Comparison of ENCODE assay signal across 18 mouse cellular contexts in genomic region chr3:70807170-70807569, GRCm38 (mm10).
DNase-seq lines count a peak whose midpoint lies in the region; ATAC-seq and TF ChIP-seq lines count a peak whose summit lies in the region.
"Had no signal": no experiment of that assay in that cellular context is flagged by ENCODE, and none has a peak within 500 bp of the region (broad histone marks: within the 10 kb centered on the region; RNA-seq: fewer than 3 reads in every experiment).

No protein-coding gene starts in this region.

- H3K4me1 ChIP-seq in bone marrow macrophage, adult 2 months (ENCODE audit: control insufficient read depth, insufficient read depth, low read length): peaks cover 12% of the 10 kb centered on the region
- H3K4me1 ChIP-seq in heart, embryonic 16.5 days (ENCODE audit: control insufficient read depth, insufficient read depth, low read length): no peaks in the 10 kb centered on the region
- no peaks in the 10 kb centered on the region for H3K4me1 ChIP-seq in midbrain, embryonic 11.5 days (ENCODE audit: control insufficient read depth, insufficient read depth, low read length)
- H3K4me1 ChIP-seq: forebrain, embryonic 10.5 days; heart, embryonic 15.5 days; kidney, embryonic 15.5 days; midbrain, embryonic 12.5 days had no signal

- peak overlapping the region; percentile 5; the same call in 1 of the 2 replicates for H3K4me3 ChIP-seq in bone marrow macrophage, adult 2 months (ENCODE audit: insufficient read depth, low read length)
- no peak overlapping the region for H3K4me3 ChIP-seq in heart, embryonic 16.5 days (ENCODE audit: low read length)
- no peak overlapping the region for H3K4me3 ChIP-seq in midbrain, embryonic 11.5 days (ENCODE audit: low read depth, low read length)
- H3K4me3 ChIP-seq: forebrain, embryonic 10.5 days; heart, embryonic 15.5 days; kidney, embryonic 15.5 days; left cerebral cortex, adult 2 months; midbrain, embryonic 12.5 days had no signal

- DNase-seq in embryo, embryonic 11 days: peak; percentile 15
- DNase-seq in embryo, embryonic 9.5 days (ENCODE audit: extremely low spot score): no peak
- peak; percentile 64 for DNase-seq in 3134 (ENCODE audit: extremely low read depth, insufficient read length, low spot score)
- DNase-seq in urinary bladder, postnatal 14 days (ENCODE audit: low spot score): no peak
- DNase-seq in retina, embryonic 14.5 days (ENCODE audit: low spot score): no peak
- no peak for DNase-seq in midbrain, embryonic 11.5 days (ENCODE audit: low spot score, missing footprints)
- DNase-seq: B cell, adult 2 months; cerebellum, adult 18-20 months; lung, adult 18-20 months had no signal

- no peak overlapping the region for H3K27ac ChIP-seq in bone marrow macrophage, adult 2 months (ENCODE audit: insufficient read depth, low read depth, low read length)
- H3K27ac ChIP-seq in heart, embryonic 16.5 days (ENCODE audit: low read length): no peak overlapping the region
- H3K27ac ChIP-seq in midbrain, embryonic 11.5 days (ENCODE audit: low read depth, low read length): no peak overlapping the region
- H3K27ac ChIP-seq: forebrain, embryonic 10.5 days; heart, embryonic 15.5 days; kidney, embryonic 15.5 days; left cerebral cortex, adult 2 months; midbrain, embryonic 12.5 days had no signal

- no peak for TF ChIP-seq CTCF in bone marrow macrophage, adult 2 months (IDR thresholded peaks at IDR 0.05; ENCODE audit: low read depth, low read length)

- ATAC-seq in heart, embryonic 16.5 days (replicated peaks; ENCODE audit: extremely low read depth, insufficient read depth, low FRiP score): no peak
- ATAC-seq in midbrain, embryonic 11.5 days (ENCODE audit: low FRiP score): no peak
- ATAC-seq: inflammation-experienced regulatory T-cells, adult 6 months had no signal

- no peaks in the 10 kb centered on the region for H3K27me3 ChIP-seq in heart, embryonic 16.5 days (ENCODE audit: control insufficient read depth, insufficient read depth, low read length)
- H3K27me3 ChIP-seq in midbrain, embryonic 11.5 days (ENCODE audit: control insufficient read depth, insufficient read depth, low read length): no peaks in the 10 kb centered on the region
- H3K27me3 ChIP-seq: heart, embryonic 15.5 days; kidney, embryonic 15.5 days; midbrain, embryonic 12.5 days had no signal

- no peak for TF ChIP-seq POLR2A in bone marrow macrophage, adult 2 months (IDR thresholded peaks at IDR 0.05; ENCODE audit: borderline replicate concordance, low read depth, low read length)

- WGBS in heart, embryonic 16.5 days: 45% methylated on average over 3 of the region's 3 CpGs
- WGBS in midbrain, embryonic 11.5 days: 73% methylated on average over 3 of the region's 3 CpGs

- H3K9ac ChIP-seq in heart, embryonic 16.5 days (ENCODE audit: low read length): no peak overlapping the region
- H3K9ac ChIP-seq in midbrain, embryonic 11.5 days (ENCODE audit: low read length): no peak overlapping the region
- H3K9ac ChIP-seq: heart, embryonic 15.5 days; kidney, embryonic 15.5 days; midbrain, embryonic 12.5 days had no signal

- no peaks in the 10 kb centered on the region for H3K36me3 ChIP-seq in heart, embryonic 16.5 days (ENCODE audit: control insufficient read depth, insufficient read depth)
- no peaks in the 10 kb centered on the region for H3K36me3 ChIP-seq in midbrain, embryonic 11.5 days (ENCODE audit: control insufficient read depth, insufficient read depth, low read length)
- H3K36me3 ChIP-seq: forebrain, embryonic 10.5 days; G1E; heart, embryonic 15.5 days; kidney, embryonic 15.5 days; midbrain, embryonic 12.5 days had no signal

- no peaks in the 10 kb centered on the region for H3K9me3 ChIP-seq in heart, embryonic 16.5 days (replicated peaks; ENCODE audit: control insufficient read depth, low read length)
- no peaks in the 10 kb centered on the region for H3K9me3 ChIP-seq in midbrain, embryonic 11.5 days (ENCODE audit: control insufficient read depth, low read length)
- H3K9me3 ChIP-seq: forebrain, embryonic 10.5 days; G1E; heart, embryonic 15.5 days; kidney, embryonic 15.5 days; midbrain, embryonic 12.5 days had no signal

- 0 out of 2 replicates have a peak overlapping the region, but pooled peaks have one; percentile 12 for H3K4me2 ChIP-seq in heart, embryonic 16.5 days (ENCODE audit: low read depth, low read length)
- H3K4me2 ChIP-seq in midbrain, embryonic 11.5 days: no peak overlapping the region
- H3K4me2 ChIP-seq: heart, embryonic 15.5 days; kidney, embryonic 15.5 days; midbrain, embryonic 12.5 days had no signal

Comparison
In these comparisons a context has a peak if more than half of its experiments do, and no peak if none do; other contexts are left out.
1. DNase-seq: peak in embryo, embryonic 11 days (single experiment) and 3134 (single experiment); none in embryo, embryonic 9.5 days (single experiment), urinary bladder, postnatal 14 days (single experiment), retina, embryonic 14.5 days (single experiment) and midbrain, embryonic 11.5 days (single experiment).